Mouse (Mus musculus): ENCODE data around the gene Kcnk5. TPM values are rescaled to one million over a fixed set of nuclear protein-coding genes. Genes with fewer than 3 reads are reported as not detected.

The Kcnk5 gene
- polyA plus RNA-seq, 1 experiment from 2014 or later = 4.5 TPM

- Histone ChIP-seq H3K36me3 (replicated peaks; ENCODE audit: control insufficient read depth, insufficient read depth, low read depth, low read length) (no peaks in the 10 kb centered on the region), H3K9ac (replicated peaks; ENCODE audit: low read length) (no peak overlapping the region), H3K27me3 (ENCODE audit: control insufficient read depth, insufficient read depth, low read length) (no peaks in the 10 kb centered on the region), H3K4me2 (ENCODE audit: low read depth, low read length) (no peak overlapping the region), H3K4me3 (ENCODE audit: low read depth, low read length) (no peak overlapping the region), H3K9me3 (replicated peaks; ENCODE audit: control insufficient read depth, low read length) (no peaks in the 10 kb centered on the region), H3K4me1 (ENCODE audit: control insufficient read depth, insufficient read depth, low read length) (no peaks in the 10 kb centered on the region), H3K27ac (replicated peaks; ENCODE audit: low read depth, low read length) (no peak overlapping the region)
- WGBS = 67% methylated on average over 4 of the region's 4 CpGs
- ATAC-seq (replicated peaks; ENCODE audit: insufficient number of reproducible peaks, low FRiP score, low TSS enrichment, low read depth) (no peak), DNase-seq (ENCODE audit: low spot score) (no peak)
Measured at GRCm38 (mm10) chr14:20103207-20103606, 78.4 kb downstream of the Kcnk5 start.

GRCm38 (mm10) chr14:20098061-20098460, 83.5 kb downstream of the Kcnk5 start:
- no peak overlapping the region for H3K4me2 ChIP-seq (ENCODE audit: low read depth, low read length)
- H3K27ac ChIP-seq (replicated peaks; ENCODE audit: low read depth, low read length) = no peak overlapping the region
- no peaks in the 10 kb centered on the region for H3K9me3 ChIP-seq (replicated peaks; ENCODE audit: control insufficient read depth, low read length)
- no peak for DNase-seq (ENCODE audit: low spot score)
- H3K4me1 ChIP-seq (ENCODE audit: control insufficient read depth, insufficient read depth, low read length) = no peaks in the 10 kb centered on the region
- no peak for ATAC-seq (replicated peaks; ENCODE audit: insufficient number of reproducible peaks, low FRiP score, low TSS enrichment, low read depth)
- no peaks in the 10 kb centered on the region for H3K27me3 ChIP-seq (ENCODE audit: control insufficient read depth, insufficient read depth, low read length)
- 55% methylated on average over 5 of the region's 5 CpGs for WGBS
- H3K36me3 ChIP-seq (replicated peaks; ENCODE audit: control insufficient read depth, insufficient read depth, low read depth, low read length) = no peaks in the 10 kb centered on the region
- no peak overlapping the region for H3K4me3 ChIP-seq (ENCODE audit: low read depth, low read length)
- no peak overlapping the region for H3K9ac ChIP-seq (replicated peaks; ENCODE audit: low read length)

- Histone ChIP-seq H3K27me3 (ENCODE audit: control insufficient read depth, insufficient read depth, low read length) (no peaks in the 10 kb centered on the region), H3K4me2 (ENCODE audit: low read depth, low read length) (no peak overlapping the region), H3K4me3 (ENCODE audit: low read depth, low read length) (no peak overlapping the region), H3K36me3 (replicated peaks; ENCODE audit: control insufficient read depth, insufficient read depth, low read depth, low read length) (no peaks in the 10 kb centered on the region), H3K9ac (replicated peaks; ENCODE audit: low read length) (no peak overlapping the region), H3K4me1 (ENCODE audit: control insufficient read depth, insufficient read depth, low read length) (no peaks in the 10 kb centered on the region), H3K9me3 (replicated peaks; ENCODE audit: control insufficient read depth, low read length) (no peaks in the 10 kb centered on the region), H3K27ac (replicated peaks; ENCODE audit: low read depth, low read length) (no peak overlapping the region)
- DNase-seq (ENCODE audit: low spot score) (no peak), ATAC-seq (replicated peaks; ENCODE audit: insufficient number of reproducible peaks, low FRiP score, low TSS enrichment, low read depth) (no peak)
- WGBS = 72% methylated on average over 5 of the region's 5 CpGs
Measured at GRCm38 (mm10) chr14:20094942-20095341, 86.7 kb downstream of the Kcnk5 start.

- ATAC-seq (replicated peaks; ENCODE audit: insufficient number of reproducible peaks, low FRiP score, low TSS enrichment, low read depth) (no peak), DNase-seq (ENCODE audit: low spot score) (peak; percentile 85)
- no peaks in the 10 kb centered on the region for H3K9me3 ChIP-seq (replicated peaks; ENCODE audit: control insufficient read depth, low read length)
- H3K9ac ChIP-seq (replicated peaks; ENCODE audit: low read length) = no peak overlapping the region
- H3K4me1 ChIP-seq (ENCODE audit: control insufficient read depth, insufficient read depth, low read length) = no peaks in the 10 kb centered on the region
- H3K27me3 ChIP-seq (ENCODE audit: control insufficient read depth, insufficient read depth, low read length) = no peaks in the 10 kb centered on the region
- 18% methylated on average over 7 of the region's 7 CpGs for WGBS
- H3K36me3 ChIP-seq (replicated peaks; ENCODE audit: control insufficient read depth, insufficient read depth, low read depth, low read length) = no peaks in the 10 kb centered on the region
- no peak overlapping the region for H3K27ac ChIP-seq (replicated peaks; ENCODE audit: low read depth, low read length)
- no peak overlapping the region for H3K4me2 ChIP-seq (ENCODE audit: low read depth, low read length)
- H3K4me3 ChIP-seq (ENCODE audit: low read depth, low read length) = no peak overlapping the region
Measured at GRCm38 (mm10) chr14:20093493-20093892, 88.1 kb downstream of the Kcnk5 start.

Other genes with a start within 250 kb of the Kcnk5 start
- 73.6 and 88.1 TPM in 2 replicates for gene Gng2, start 204.2 kb downstream of the Kcnk5 start, polyA plus RNA-seq (2014; fragmentation: Nextera tagmentation; extraction: Ambion mirVana)
- gene Saysd1, start 43.3 kb downstream of the Kcnk5 start, polyA plus RNA-seq (2014; fragmentation: Nextera tagmentation; extraction: Ambion mirVana) = 10.1 and 12.0 TPM in 2 replicates
- gene Kcnk16, start 87.4 kb upstream of the Kcnk5 start, polyA plus RNA-seq (2014; fragmentation: Nextera tagmentation; extraction: Ambion mirVana) = 0.31 TPM in 1 of 2 replicates, not detected in the other
- 8.9 and 10.7 TPM in 2 replicates for gene Nudt13, start 112.9 kb upstream of the Kcnk5 start, polyA plus RNA-seq (2014; fragmentation: Nextera tagmentation; extraction: Ambion mirVana)
- 66.3 and 70.2 TPM in 2 replicates for gene Ecd, start 166.3 kb upstream of the Kcnk5 start, polyA plus RNA-seq (2014; fragmentation: Nextera tagmentation; extraction: Ambion mirVana)
- gene Fam149b, start 166.4 kb upstream of the Kcnk5 start, polyA plus RNA-seq (2014; fragmentation: Nextera tagmentation; extraction: Ambion mirVana) = 49.0 and 52.9 TPM in 2 replicates
- gene Dnajc9, start 207.1 kb upstream of the Kcnk5 start, polyA plus RNA-seq (2014; fragmentation: Nextera tagmentation; extraction: Ambion mirVana) = 251 and 274 TPM in 2 replicates
- 73.3 and 79.5 TPM in 2 replicates for gene Mrps16, start 211.8 kb upstream of the Kcnk5 start, polyA plus RNA-seq (2014; fragmentation: Nextera tagmentation; extraction: Ambion mirVana)

All from embryonic facial prominence, embryonic 11.5 days (tissue).